Mouse (Mus musculus) layer of hippocampus, adult 8-10 months (tissue): Measurements from ENCODE around the gene Zswim3. TPM values are rescaled to one million over a fixed set of nuclear protein-coding genes. Genes with fewer than 3 reads are reported as not detected.

Source experiments
- DNase-seq, 2 experiments: peaks; one replicate each; pipeline ENCODE4 v3.0.0; 2022; ENCODE audit warnings: low spot score in 2 of 2
- total RNA-seq, 4 experiments: library from RNA; stranded (reverse); gene quantifications; 2 replicates each; pipeline ENCODE4 v1.2.4; 2022

Gene Zswim3
- 10 to 100 TPM in 1 of 4 experiments, 1 to 10 TPM in 3; 8.3 to 10.2 (median 9.5) TPM for total RNA-seq

- peak; percentile 98 to 99 for DNase-seq
Observed at GRCm38 (mm10) chr2:164804533-164805331, at the start of gene Zswim3, which contains the start of gene Acot8. TSS of gene Zswim3 (plus strand) at chr2:164805098. TSS of gene Acot8 (minus strand) at chr2:164804882.

- DNase-seq, result no peak
Observed at GRCm38 (mm10) chr2:164757841-164758240, 47.1 kb upstream of the Zswim3 start.

DNA sequence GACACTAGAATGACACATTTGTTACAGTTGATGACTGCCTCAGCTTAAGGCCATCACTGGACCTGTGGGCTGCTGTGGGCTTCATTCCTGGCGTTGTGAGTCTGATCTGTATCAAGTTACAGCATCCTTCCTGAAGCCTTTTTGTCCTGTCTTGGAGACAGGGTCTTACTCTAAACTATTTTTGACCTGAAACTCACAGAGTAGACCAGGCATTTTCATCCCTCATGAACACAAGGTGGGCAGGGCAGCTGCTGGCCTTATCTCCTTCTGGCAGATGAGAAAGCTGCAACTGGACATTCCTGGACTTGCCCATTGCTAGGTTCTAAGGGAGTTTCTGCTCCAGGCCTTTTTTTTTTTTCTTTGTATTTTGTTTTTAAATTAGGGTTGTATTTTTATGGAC is 46.2 kb upstream of the Zswim3 start:
- no peak for DNase-seq

DNA sequence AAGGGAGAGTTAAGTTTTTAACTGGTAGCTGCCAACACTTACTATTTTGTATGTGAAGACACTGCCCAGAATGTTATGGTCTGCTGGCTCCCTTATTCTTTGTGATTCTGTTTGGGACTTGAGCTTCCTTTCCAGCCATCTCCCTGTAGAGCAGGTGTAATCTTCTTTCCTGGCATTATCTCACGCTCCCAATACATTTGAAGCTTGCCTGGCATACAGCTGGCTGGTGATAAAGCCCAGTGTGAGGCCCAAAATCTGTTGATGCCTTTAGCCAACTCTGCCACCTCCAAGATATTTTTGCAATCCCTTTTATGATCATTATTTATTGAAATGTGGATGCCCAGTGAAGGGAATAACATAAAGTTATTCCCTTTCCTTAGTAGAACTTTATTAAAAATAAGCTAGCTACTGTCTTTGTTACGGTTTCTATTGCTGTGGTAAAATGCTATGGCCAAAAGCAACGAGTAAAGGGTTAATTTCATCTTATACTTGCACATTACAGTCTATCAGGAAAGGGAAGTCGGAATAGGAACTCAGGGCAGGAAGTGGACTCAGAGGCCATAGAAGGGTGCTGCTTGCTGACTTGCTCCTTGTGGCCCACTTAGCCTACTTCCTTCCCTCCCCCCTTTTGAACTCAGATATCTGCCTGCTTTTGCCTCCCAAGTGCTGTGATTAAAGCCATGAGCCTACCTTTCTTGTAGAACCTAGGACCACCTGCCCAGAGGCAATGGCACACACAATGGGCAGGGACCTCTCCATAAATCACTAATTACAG is 44.7 kb upstream of the Zswim3 start:
- no peak for DNase-seq

DNA sequence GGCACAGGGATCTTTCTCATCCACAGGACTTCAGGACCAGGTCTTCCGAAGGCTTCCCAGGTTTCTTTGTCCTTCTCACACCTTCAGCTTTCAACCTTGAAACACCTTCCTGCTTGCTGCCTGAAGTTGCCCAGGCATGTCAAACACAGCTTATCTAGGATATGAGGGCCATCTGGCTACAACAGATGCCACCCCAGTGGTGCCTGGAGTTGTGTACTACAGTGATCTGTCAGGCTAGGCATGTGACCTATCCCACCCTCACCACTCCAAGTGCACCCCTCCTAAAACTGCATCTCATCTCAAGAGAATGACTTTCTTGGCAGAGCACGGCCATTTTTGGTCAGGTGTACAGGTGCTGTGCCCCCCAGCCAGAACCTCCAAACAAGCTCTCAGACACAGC is 43.4 kb upstream of the Zswim3 start:
- no peak for DNase-seq

DNA sequence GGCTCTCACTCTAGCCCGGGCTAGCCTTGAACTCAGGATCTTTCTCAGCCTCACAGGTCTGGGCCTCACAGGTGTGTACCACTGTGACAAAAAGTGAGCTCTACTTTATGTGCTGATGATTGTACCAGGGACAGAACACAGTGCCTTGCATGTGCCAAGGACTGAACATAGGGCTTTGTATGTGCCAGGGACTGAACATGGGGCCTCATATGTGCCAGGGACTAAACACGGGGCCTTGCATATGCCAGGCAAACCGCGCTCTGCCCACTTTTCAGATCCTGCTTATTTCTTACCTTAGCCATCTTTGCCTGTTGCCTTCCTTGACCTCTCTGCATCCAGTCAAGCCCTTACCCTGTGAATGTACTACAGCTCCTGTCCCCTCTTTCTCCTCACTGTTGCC is 42.9 kb upstream of the Zswim3 start:
- DNase-seq, result no peak

DNA sequence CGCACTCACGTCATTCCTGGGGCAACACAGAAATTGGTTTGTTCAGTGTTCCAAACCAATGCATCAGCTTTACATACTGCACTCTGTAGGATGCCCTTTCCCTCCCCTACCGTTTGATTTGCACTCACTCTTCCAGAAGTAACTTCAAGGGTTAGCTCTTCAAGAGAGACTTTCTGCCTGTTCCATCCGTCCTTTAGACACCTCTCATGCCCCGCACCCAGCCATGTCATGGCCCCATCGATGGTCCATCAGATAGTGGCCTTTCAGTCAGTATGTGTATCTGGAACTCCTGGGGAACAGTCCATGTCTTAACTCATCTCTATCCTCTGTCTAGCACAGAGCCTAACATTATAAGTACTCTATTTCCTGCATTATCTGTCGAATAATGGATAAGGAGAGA is 42.3 kb upstream of the Zswim3 start:
- DNase-seq, result no peak

- DNase-seq, result no peak
Observed at GRCm38 (mm10) chr2:164765841-164766240, 39.1 kb upstream of the Zswim3 start.

GRCm38 (mm10) chr2:164767812-164768540 is 36.9 kb upstream of the Zswim3 start:
- DNase-seq, result no peak

DNA sequence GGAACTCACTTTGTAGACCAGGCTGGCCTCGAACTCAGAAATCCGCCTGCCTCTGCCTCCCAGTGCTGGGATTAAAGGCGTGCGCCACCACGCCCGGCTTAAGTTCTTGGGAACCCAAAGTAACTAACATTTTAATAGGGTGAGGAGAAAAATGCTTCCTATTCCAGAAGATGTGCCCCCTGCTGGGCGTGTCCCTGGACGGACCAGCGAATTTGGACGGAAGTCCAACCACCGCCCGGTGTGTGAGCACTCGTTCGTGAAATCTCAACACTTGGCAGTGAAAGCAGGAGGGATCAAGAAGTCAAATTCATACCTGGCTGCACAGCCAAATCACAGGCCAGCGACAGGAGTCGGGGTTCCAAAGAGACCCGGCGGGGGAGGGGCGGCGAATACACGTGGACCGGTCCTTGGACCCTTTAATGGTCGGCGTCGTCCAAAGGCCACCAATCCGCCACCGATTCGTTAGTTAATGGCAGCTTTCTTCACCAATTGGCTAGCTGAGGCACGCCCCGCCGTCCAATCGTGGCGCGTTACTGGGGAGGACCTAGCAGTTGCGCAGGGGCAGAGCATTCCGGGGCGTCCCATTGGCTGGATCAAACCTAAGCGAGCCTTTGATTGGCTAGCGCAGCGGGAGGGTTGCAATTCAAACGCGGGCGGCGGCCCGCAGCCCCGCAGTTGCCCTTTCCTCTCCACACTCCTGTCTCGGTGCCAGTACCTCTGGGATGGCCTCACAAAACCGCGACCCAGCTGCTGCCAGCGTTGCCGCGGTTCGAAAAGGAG is 35.5 kb upstream of the Zswim3 start, which contains the start of gene Ube2c:
TSS of gene Ube2c (plus strand) at position 641 of the 780 bp plus-strand sequence.
- peak; percentile 98 to 99 for DNase-seq

- DNase-seq, result no peak
Observed at GRCm38 (mm10) chr2:164770279-164770678, 34.6 kb upstream of the Zswim3 start.

GRCm38 (mm10) chr2:164771123-164771522 is 33.8 kb upstream of the Zswim3 start:
- no peak for DNase-seq

DNA sequence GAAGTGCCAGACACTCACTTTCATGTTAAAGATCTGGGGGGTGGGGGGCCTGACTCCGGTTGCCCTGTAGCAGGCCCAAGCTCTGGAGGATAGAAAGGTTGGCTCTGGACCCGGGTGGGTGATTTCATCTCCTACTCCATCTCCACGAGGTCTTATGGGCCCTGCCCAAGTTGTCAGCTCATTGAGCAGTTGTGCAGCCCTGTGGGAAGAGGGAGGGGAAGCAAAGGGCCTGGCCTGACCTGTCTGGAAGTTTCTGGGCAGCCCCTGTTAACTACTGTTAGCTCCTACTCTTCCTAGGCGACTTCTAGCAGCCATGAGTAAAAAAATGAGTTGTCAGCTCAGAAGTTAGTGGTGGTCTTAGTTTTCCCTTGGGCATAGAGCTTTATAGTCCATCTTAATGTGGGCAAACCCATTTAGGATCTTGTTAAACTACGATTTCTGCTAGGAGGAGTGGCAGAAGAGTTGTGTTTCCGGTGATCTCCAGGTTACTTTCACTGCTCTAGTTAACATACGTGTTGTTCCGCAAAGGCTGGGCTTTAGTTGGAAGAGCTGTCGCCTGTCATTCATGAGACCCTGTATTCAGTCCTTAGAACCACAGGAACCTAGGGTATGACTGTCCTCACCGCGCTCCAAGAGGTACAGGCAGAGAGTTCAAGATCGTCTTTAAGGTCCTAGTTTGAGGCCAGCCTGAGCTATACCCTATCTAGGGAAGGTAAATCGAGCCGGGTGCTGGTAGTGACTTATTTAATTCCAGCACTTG is 31.5 kb upstream of the Zswim3 start:
- DNase-seq, result no peak

- DNase-seq, result no peak
Observed at GRCm38 (mm10) chr2:164773989-164774364, 30.9 kb upstream of the Zswim3 start.

- no peak for DNase-seq
Observed at GRCm38 (mm10) chr2:164776130-164776529, 28.8 kb upstream of the Zswim3 start.

GRCm38 (mm10) chr2:164776801-164777200 is 28.1 kb upstream of the Zswim3 start:
- DNase-seq, result no peak

- DNase-seq, result no peak
Observed at GRCm38 (mm10) chr2:164777246-164778014, 27.5 kb upstream of the Zswim3 start.

- DNase-seq, result no peak
Observed at GRCm38 (mm10) chr2:164778015-164778287, 26.9 kb upstream of the Zswim3 start.

GRCm38 (mm10) chr2:164778809-164779208 is 26.1 kb upstream of the Zswim3 start:
- DNase-seq, result no peak
